Mouse (Mus musculus) hindbrain, postnatal 0 days (tissue): ENCODE data around the gene Slc22a30. TPM values are rescaled to one million over a fixed set of nuclear protein-coding genes. Genes with fewer than 3 reads are reported as not detected.
"Not testable (repeated sequence)": the region's sequence is repeated elsewhere in the genome, so short reads cannot be mapped to it uniquely, and the experiment has no call there.

Experiments used
- ATAC-seq: fragments of 200-750 bp; cut with Nextera tagmentation; 2 replicates; pipeline ENCODE4 v1.8.0; 2017; ENCODE audit warnings: mild to moderate bottlenecking, moderate TSS enrichment, moderate library complexity
- DNase-seq: peaks from one replicate; pipeline ENCODE4 v3.0.0-alpha.2; 2015; ENCODE audit warnings: low spot score
- H3K27ac ChIP-seq: fragments of 300-500 bp; sonication (generic); 2 replicates; pipeline ENCODE4 v1.5.1; 2014; ENCODE audit warnings: mild to moderate bottlenecking
- H3K27me3 ChIP-seq: fragments of 300-500 bp; sonication (generic); 2 replicates; pipeline ENCODE4 v1.6.1; 2014; ENCODE audit warnings: low read length, mixed read lengths; ENCODE audit not compliant: insufficient read depth
- H3K36me3 ChIP-seq: fragments of 300-500 bp; sonication (generic); 2 replicates; pipeline ENCODE4 v1.6.1; 2014; ENCODE audit warnings: low read length, mixed read lengths; ENCODE audit not compliant: insufficient read depth
- H3K4me1 ChIP-seq: fragments of 300-500 bp; sonication (generic); 2 replicates; pipeline ENCODE4 v1.6.1; 2014; ENCODE audit warnings: antibody characterized with exemption, low read length, mixed read lengths; ENCODE audit not compliant: insufficient read depth
- H3K4me2 ChIP-seq: fragments of 300-500 bp; sonication (generic); 2 replicates; pipeline ENCODE4 v1.6.1; 2014; ENCODE audit warnings: low read depth, mild to moderate bottlenecking, low read length, moderate library complexity, mixed read lengths
- H3K4me3 ChIP-seq: fragments of 300-500 bp; sonication (generic); 2 replicates; pipeline ENCODE4 v1.5.1; 2014; ENCODE audit warnings: low read length
- H3K9ac ChIP-seq: fragments of 300-500 bp; sonication (generic); replicated peaks from 2 replicates; pipeline ENCODE4 v1.6.1; 2014; ENCODE audit warnings: mild to moderate bottlenecking, low read length, moderate library complexity, mixed read lengths
- H3K9me3 ChIP-seq: fragments of 300-500 bp; sonication (generic); 2 replicates; pipeline ENCODE4 v1.6.1; 2016; ENCODE audit warnings: low read length, mixed read lengths
- CTCF ChIP-seq: IDR thresholded peaks from 2 replicates; pipeline ENCODE4 v1.5.1; 2016; ENCODE audit warnings: antibody characterized with exemption, control low read depth, low read depth
- WGBS: fragments of 180-500 bp; shearing (Covaris S2); extraction: QIAGEN DNeasy Blood & Tissue Kit; methylation state at CpG from one replicate; pipeline ENCODE4 v1.1.7; 2014; 5-methylcytosine and 5-hydroxymethylcytosine counted together
- polyA plus RNA-seq: library from polyadenylated mRNA; unstranded; fragments of >200 nt; fragmentation: Nextera tagmentation; extraction: Ambion mirVana; gene quantifications from 2 replicates; pipeline ENCODE4 v1.2.1, GENCODE M21; 2015
- total RNA-seq: library from RNA; depleted of rRNA; stranded (reverse); fragments of >200 nt; gene quantifications from 2 replicates; pipeline ENCODE4 v1.2.3, GENCODE M21; 2014; rRNA removed

Slc22a30 gene
- total RNA-seq (not detected in 2 replicates), polyA plus RNA-seq (not detected in 2 replicates)

DNA sequence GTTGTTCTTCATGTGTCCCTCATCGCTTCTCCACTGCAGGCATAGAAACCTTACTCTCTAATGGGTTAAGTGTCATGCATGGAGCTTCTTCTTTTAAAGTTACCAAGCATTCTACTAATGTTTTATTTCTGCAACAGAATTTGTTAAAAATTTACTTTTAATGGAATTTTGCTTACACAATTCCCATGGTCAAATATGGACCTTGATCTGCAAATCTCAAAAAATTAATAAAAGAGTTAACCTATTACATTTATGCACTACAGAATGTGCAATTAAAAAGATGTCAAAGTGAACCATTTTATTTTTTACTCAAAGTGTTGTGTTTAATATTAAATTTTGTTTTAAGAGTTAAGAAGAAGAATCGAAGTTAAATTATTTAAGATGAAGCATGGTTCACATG, at the start of gene Slc22a30:
TSS of gene Slc22a30 (minus strand) at position 101 of the 400 bp plus-strand sequence.
- H3K4me2 ChIP-seq, DNase-seq, ATAC-seq, H3K9me3 ChIP-seq, H3K9ac ChIP-seq, H3K4me3 ChIP-seq, H3K27me3 ChIP-seq, H3K27ac ChIP-seq, H3K36me3 ChIP-seq, H3K4me1 ChIP-seq: not testable (repeated sequence)
- 90% methylated on average over 1 of the region's 2 CpGs for WGBS

DNA sequence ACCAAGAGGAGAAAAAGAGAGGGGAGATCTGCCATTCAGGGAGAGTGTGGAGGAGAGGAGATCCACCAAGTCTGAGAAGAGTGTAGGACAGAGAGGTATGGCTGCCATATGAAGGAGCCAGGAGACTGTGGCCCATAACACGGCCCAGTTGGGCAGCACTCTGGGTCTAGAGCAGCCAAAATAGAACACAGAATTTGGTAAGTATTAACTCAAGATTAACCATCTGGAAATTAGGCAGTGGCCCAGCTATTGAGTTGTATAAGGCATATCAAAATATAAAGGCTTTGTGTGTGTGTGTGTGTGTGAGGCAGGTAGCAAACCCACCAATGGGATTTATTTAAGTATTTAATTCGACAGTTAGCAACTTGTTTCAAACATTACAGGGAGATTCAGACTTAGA, 43.4 kb upstream of the Slc22a30 start:
- DNase-seq = no peak

DNA sequence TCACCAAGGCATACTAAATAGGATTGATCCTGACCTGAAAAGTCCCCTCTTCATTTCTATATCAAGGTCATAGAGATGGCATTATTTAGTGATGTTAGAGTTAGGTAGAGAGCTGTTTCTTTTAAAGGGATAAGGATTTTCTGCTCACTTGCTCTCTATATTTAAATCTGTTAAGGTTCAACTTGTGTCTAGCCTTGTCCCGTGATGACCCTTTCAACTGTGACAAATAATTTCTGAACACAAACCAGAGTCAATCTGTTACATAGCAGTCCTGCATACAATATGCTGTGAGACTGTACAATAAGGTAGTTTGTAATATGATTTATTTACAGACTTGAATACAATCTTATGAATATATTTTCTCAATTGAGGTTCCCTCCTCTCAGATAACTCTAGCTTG, 42.6 kb upstream of the Slc22a30 start:
- ATAC-seq (no peak), DNase-seq (no peak)
- no peak for TF ChIP-seq CTCF
- H3K9me3 ChIP-seq = no peaks in the 10 kb centered on the region
- no peak overlapping the region for H3K9ac ChIP-seq
- H3K27ac ChIP-seq = no peak overlapping the region
- WGBS = 85% methylated on average over 1 of the region's 1 CpGs
- no peak overlapping the region for H3K4me3 ChIP-seq
- H3K27me3 ChIP-seq = no peaks in the 10 kb centered on the region
- H3K36me3 ChIP-seq = no peaks in the 10 kb centered on the region
- no peaks in the 10 kb centered on the region for H3K4me1 ChIP-seq
- H3K4me2 ChIP-seq = no peak overlapping the region

More for the DNA sequence above, 43.4 kb upstream of the Slc22a30 start:
- ATAC-seq = no peak
- TF ChIP-seq CTCF = no peak
- no peak overlapping the region for H3K27ac ChIP-seq
- H3K9me3 ChIP-seq = no peaks in the 10 kb centered on the region
- no peak overlapping the region for H3K9ac ChIP-seq
- no peak overlapping the region for H3K4me2 ChIP-seq
- WGBS = 68% methylated on average over 2 of the region's 2 CpGs
- H3K4me1 ChIP-seq = no peaks in the 10 kb centered on the region
- no peaks in the 10 kb centered on the region for H3K27me3 ChIP-seq
- H3K4me3 ChIP-seq = no peak overlapping the region
- H3K36me3 ChIP-seq = no peaks in the 10 kb centered on the region

DNA sequence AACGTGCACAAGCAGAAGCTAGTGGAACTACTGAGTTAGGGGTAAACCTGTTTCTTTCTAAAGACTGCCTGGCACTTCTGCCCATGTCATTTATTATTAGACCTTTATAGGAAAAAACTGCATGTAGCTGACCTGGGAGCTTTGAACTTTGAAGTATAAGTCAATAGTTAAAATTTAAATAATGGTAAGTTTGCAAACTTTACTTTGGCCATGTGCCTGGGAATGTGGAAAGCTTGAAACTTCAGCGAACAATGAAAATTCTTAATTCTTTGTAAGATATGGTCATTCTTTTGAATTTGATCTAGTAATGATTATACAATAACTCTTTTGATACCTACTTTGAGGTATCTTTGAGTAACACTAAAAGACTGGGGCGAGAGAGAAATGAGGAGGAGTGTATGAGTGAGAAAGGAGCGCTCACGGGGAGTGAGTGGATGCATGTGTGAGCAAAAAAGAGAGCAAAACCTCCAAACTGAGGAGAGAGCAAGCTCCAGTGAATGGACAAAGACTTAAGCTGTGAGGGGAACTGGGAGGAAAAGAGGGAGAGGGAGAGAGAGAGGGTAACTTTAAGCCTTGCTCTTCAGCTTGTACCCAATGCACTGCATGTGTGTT, 26.2 kb upstream of the Slc22a30 start:
- Histone ChIP-seq H3K4me3 (no peak overlapping the region), H3K9me3 (no peaks in the 10 kb centered on the region), H3K27me3 (no peaks in the 10 kb centered on the region), H3K9ac (no peak overlapping the region), H3K36me3 (no peaks in the 10 kb centered on the region), H3K4me1 (no peaks in the 10 kb centered on the region), H3K4me2 (no peak overlapping the region), H3K27ac (no peak overlapping the region)
- DNase-seq = no peak
- TF ChIP-seq CTCF = no peak
- 83% methylated on average over 5 of the region's 5 CpGs for WGBS
- ATAC-seq = no peak

DNA sequence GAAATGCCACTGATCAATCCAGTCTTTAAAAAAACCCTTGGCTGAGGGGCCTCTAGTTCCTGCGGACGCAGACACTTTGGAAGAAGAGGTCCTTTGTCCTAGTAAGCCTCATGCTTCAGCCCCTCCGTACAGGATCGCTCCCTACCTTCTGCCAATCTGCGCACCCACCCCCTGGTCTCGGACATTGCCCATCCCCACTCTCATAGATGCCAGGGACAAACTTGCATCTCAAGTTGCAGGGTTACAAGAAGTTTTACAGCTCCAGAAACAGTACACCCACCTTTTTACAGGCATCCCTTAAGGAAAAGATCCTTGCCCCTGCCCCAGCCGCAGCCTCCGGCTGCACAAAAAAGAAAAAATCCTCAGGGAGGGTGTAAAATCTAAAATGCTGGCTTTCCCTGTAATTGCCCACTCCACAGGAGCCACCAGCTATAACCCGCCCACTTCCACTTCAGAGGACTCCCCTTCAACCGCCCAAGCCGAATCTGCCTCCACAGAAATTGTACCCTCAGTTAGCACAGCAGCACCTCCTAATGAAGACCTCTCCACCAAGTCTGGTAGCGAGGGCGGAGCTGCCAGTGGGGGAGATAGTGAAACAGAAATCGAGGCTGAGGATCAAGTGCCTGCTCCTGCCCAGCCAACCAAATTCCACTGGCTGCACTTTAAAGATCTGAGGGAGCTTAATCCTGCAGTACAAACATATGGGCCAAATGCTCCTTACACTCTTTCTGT, 2.5 kb upstream of the Slc22a30 start:
- not testable (repeated sequence) for H3K4me2 ChIP-seq, H3K9me3 ChIP-seq, H3K36me3 ChIP-seq, H3K9ac ChIP-seq, H3K27ac ChIP-seq, H3K4me1 ChIP-seq, DNase-seq, H3K27me3 ChIP-seq, ATAC-seq, H3K4me3 ChIP-seq
- 69% methylated on average over 14 of the region's 14 CpGs for WGBS

Other genes starting within 250 kb of the Slc22a30 start
- not detected in 2 replicates for gene Slc22a29, start 186.2 kb downstream of the Slc22a30 start, total RNA-seq
- not detected in 2 replicates for gene Slc22a29, start 186.2 kb downstream of the Slc22a30 start, polyA plus RNA-seq
- gene Slc22a8, start 186.1 kb upstream of the Slc22a30 start, total RNA-seq = 15.7 and 18.5 TPM in 2 replicates
- 18.2 and 19.9 TPM in 2 replicates for gene Slc22a8, start 186.1 kb upstream of the Slc22a30 start, polyA plus RNA-seq
- gene Slc22a6, start 212.9 kb upstream of the Slc22a30 start, total RNA-seq = 9.6 and 13.1 TPM in 2 replicates
- gene Slc22a6, start 212.9 kb upstream of the Slc22a30 start, polyA plus RNA-seq = 8.9 and 9.8 TPM in 2 replicates